Mouse (Mus musculus): ENCODE data around the gene Gbp8. TPM values are rescaled to one million over a fixed set of nuclear protein-coding genes. Genes with fewer than 3 reads are reported as not detected.
"Not testable (repeated sequence)": the region's sequence is repeated elsewhere in the genome, so short reads cannot be mapped to it uniquely, and the experiment has no call there.

Gene Gbp8
- polyA plus RNA-seq (2012; rRNA removed) (1.4 and 2.0 TPM in 2 replicates), polyA plus RNA-seq (2014; fragmentation: Nextera tagmentation; extraction: Ambion mirVana) (1.6 and 2.0 TPM in 2 replicates)

DNA sequence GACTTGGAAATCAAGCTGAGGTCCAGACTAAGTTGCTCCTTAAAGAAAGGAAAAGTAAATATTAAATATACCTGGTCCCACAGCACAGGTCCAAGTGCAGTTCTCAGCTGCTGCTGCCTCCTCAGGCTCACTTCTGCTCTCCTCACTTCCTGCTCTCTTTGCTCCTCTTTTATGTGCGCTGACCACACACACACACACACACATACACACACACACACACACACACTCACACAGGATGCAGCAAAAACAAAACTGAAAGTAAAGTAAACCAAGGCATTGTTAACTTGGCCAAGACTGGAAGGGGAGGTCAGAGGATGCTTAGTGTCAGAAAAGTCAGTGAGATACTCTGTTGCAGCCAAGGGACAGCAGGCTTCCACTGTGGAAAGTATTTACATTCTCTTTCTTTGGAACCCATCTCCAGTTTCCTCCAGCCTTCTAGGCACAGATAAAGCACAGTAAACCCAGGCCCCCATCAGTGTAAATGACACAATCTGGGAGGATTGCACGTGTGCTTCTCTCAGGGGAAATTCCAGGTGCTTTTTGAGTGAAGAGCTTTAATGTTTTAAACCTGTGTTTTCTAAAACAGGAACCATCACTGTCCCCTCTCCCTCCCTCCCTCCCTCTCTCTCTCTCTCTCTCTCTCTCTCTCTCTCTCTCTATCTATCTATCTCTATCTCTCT, at the start of gene Gbp8, which contains the start of the genes Gbp9 and Gbp4:
Gene Gbp8 (minus strand): TSS at position 132 of the 680 bp plus-strand sequence.
Gene Gbp9 (minus strand): TSS at position 131 of the 680 bp plus-strand sequence.
Gene Gbp4 (minus strand): TSS at position 178 of the 680 bp plus-strand sequence.
- not testable (repeated sequence) for H3K27ac ChIP-seq; H3K9ac ChIP-seq (replicated peaks); H3K4me2 ChIP-seq (ENCODE audit: low read depth); H3K4me1 ChIP-seq (replicated peaks; ENCODE audit: control insufficient read depth in 2 of 2, insufficient read depth in 2 of 2, low read length in 1 of 2); DNase-seq (ENCODE audit: low read depth in 3 of 3, low spot score in 3 of 3); H3K9me3 ChIP-seq (ENCODE audit: control insufficient read depth, low read length); H3K36me3 ChIP-seq (replicated peaks; ENCODE audit: control insufficient read depth, insufficient read depth, low read depth); H3K4me3 ChIP-seq (ENCODE audit: insufficient read depth in 1 of 2, low read depth in 2 of 2, low read length in 2 of 2); H3K27me3 ChIP-seq (ENCODE audit: control insufficient read depth, insufficient read depth, low read length)
- WGBS (ENCODE audit: insufficient replicate concordance): 3% methylated on average over 2 of the region's 2 CpGs
- peak; percentile 37; the same call in 1 of the 2 replicates for ATAC-seq (ENCODE audit: insufficient read depth)

DNA sequence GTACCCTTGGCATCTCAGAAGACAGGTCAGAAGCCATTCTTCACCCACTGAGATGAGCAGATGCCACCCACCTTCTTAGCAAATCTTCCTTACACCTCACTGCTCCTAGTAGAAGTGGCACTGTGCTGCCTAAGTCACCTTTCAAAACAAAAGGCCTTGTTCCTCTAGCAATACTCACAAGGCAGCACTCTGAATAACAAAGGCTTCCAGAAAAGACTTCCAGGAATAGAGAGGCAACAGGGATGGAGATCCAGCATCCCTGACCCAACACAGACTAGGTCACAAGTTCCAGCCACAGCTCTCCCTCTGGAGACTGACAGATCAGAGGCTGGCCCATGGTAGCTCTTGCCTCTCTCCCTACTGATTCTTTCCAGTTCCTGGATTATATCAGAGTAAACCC, 42.1 kb upstream of the Gbp8 start:
- Histone ChIP-seq H3K36me3 (replicated peaks; ENCODE audit: control insufficient read depth, insufficient read depth, low read depth) (no peaks in the 10 kb centered on the region), H3K9ac (replicated peaks) (no peak overlapping the region), H3K27me3 (ENCODE audit: control insufficient read depth, insufficient read depth, low read length) (no peaks in the 10 kb centered on the region), H3K4me2 (ENCODE audit: low read depth) (no peak overlapping the region), H3K4me1 (replicated peaks; ENCODE audit: control insufficient read depth in 2 of 2, insufficient read depth in 2 of 2, low read length in 1 of 2) (no peaks in the 10 kb centered on the region), H3K4me3 (ENCODE audit: insufficient read depth in 1 of 2, low read depth in 2 of 2, low read length in 2 of 2) (no peak overlapping the region), H3K9me3 (ENCODE audit: control insufficient read depth, low read length) (no peaks in the 10 kb centered on the region), H3K27ac (no peak overlapping the region)
- TF ChIP-seq EP300 (IDR thresholded peaks at IDR 0.05; ENCODE audit: low read depth): no peak
- TF ChIP-seq CTCF (IDR thresholded peaks at IDR 0.05; ENCODE audit: low read depth): no peak
- ATAC-seq (ENCODE audit: insufficient read depth) (no peak), DNase-seq (ENCODE audit: low read depth in 3 of 3, low spot score in 3 of 3) (no peak)

GRCm38 (mm10) chr5:105156582-105156981, 17.2 kb upstream of the Gbp8 start:
- no peaks in the 10 kb centered on the region for H3K9me3 ChIP-seq (ENCODE audit: control insufficient read depth, low read length)

GRCm38 (mm10) chr5:105154049-105154448, 14.7 kb upstream of the Gbp8 start:
- ATAC-seq (ENCODE audit: insufficient read depth) (no peak), DNase-seq (ENCODE audit: low read depth in 3 of 3, low spot score in 3 of 3) (no peak)
- TF ChIP-seq CTCF (IDR thresholded peaks at IDR 0.05; ENCODE audit: low read depth) (no peak), EP300 (IDR thresholded peaks at IDR 0.05; ENCODE audit: low read depth) (no peak)
- no peaks in the 10 kb centered on the region for H3K27me3 ChIP-seq (ENCODE audit: control insufficient read depth, insufficient read depth, low read length)
- no peaks in the 10 kb centered on the region for H3K4me1 ChIP-seq (replicated peaks; ENCODE audit: control insufficient read depth in 2 of 2, insufficient read depth in 2 of 2, low read length in 1 of 2)
- H3K9ac ChIP-seq (replicated peaks): no peak overlapping the region
- no peaks in the 10 kb centered on the region for H3K36me3 ChIP-seq (replicated peaks; ENCODE audit: control insufficient read depth, insufficient read depth, low read depth)
- H3K4me3 ChIP-seq (ENCODE audit: insufficient read depth in 1 of 2, low read depth in 2 of 2, low read length in 2 of 2): no peak overlapping the region
- no peaks in the 10 kb centered on the region for H3K9me3 ChIP-seq (ENCODE audit: control insufficient read depth, low read length)
- H3K4me2 ChIP-seq (ENCODE audit: low read depth): no peak overlapping the region
- H3K27ac ChIP-seq: no peak overlapping the region

More at GRCm38 (mm10) chr5:105156582-105156981, 17.2 kb upstream of the Gbp8 start:
- no peak overlapping the region for H3K27ac ChIP-seq
- TF ChIP-seq CTCF (IDR thresholded peaks at IDR 0.05; ENCODE audit: low read depth) (no peak), EP300 (IDR thresholded peaks at IDR 0.05; ENCODE audit: low read depth) (no peak)
- no peak for DNase-seq (ENCODE audit: low read depth in 3 of 3, low spot score in 3 of 3)
- H3K4me1 ChIP-seq (replicated peaks; ENCODE audit: control insufficient read depth in 2 of 2, insufficient read depth in 2 of 2, low read length in 1 of 2): no peaks in the 10 kb centered on the region
- no peaks in the 10 kb centered on the region for H3K36me3 ChIP-seq (replicated peaks; ENCODE audit: control insufficient read depth, insufficient read depth, low read depth)
- H3K4me3 ChIP-seq (ENCODE audit: insufficient read depth in 1 of 2, low read depth in 2 of 2, low read length in 2 of 2): no peak overlapping the region
- H3K4me2 ChIP-seq (ENCODE audit: low read depth): no peak overlapping the region
- WGBS (ENCODE audit: insufficient replicate concordance): 61% methylated on average over 5 of the region's 5 CpGs
- H3K27me3 ChIP-seq (ENCODE audit: control insufficient read depth, insufficient read depth, low read length): no peaks in the 10 kb centered on the region
- H3K9ac ChIP-seq (replicated peaks): no peak overlapping the region
- ATAC-seq (ENCODE audit: insufficient read depth): no peak

DNA sequence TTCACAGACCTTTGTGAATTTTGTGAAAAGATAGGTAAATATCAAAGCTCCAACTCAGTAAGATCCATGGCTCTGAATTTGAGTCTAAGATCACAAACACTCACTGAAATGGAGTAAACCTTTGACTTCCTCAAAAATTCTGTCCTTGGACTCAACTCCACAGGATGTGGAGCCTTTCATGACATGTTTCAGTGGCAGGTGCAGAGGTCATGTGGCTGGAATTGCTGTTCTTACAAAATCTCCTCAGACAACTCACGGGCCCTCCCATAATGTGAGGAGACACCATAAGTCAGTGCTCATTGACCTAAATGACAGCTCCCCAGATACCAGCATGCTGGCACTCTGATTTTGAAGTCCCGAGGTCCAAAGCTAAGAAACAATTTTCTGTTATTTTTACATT, 8.7 kb upstream of the Gbp8 start:
- not testable (repeated sequence) for H3K4me3 ChIP-seq (ENCODE audit: insufficient read depth in 1 of 2, low read depth in 2 of 2, low read length in 2 of 2); ATAC-seq (ENCODE audit: insufficient read depth); H3K9ac ChIP-seq (replicated peaks); DNase-seq (ENCODE audit: low read depth in 3 of 3, low spot score in 3 of 3); H3K4me2 ChIP-seq (ENCODE audit: low read depth); H3K27me3 ChIP-seq (ENCODE audit: control insufficient read depth, insufficient read depth, low read length); H3K27ac ChIP-seq; H3K36me3 ChIP-seq (replicated peaks; ENCODE audit: control insufficient read depth, insufficient read depth, low read depth); H3K4me1 ChIP-seq (replicated peaks; ENCODE audit: control insufficient read depth in 2 of 2, insufficient read depth in 2 of 2, low read length in 1 of 2); H3K9me3 ChIP-seq (ENCODE audit: control insufficient read depth, low read length)
- WGBS (ENCODE audit: insufficient replicate concordance): 30% methylated on average over 2 of the region's 2 CpGs
